Mouse (Mus musculus) megakaryocyte, embryonic 14.5 days (primary cell): ENCODE data around the gene Klk11.

Source experiments
- FLI1 ChIP-seq: IDR thresholded peaks from 2 replicates; pipeline ENCODE4 v1.6.1; 2012; ENCODE audit warnings: low read length, inconsistent platforms, mixed read lengths
- GATA1 ChIP-seq: IDR thresholded peaks from 3 replicates; pipeline ENCODE4 v1.6.1; 2012; ENCODE audit warnings: mixed read lengths, low read length, inconsistent platforms, borderline replicate concordance

- no peak for TF ChIP-seq GATA1
- TF ChIP-seq FLI1, result no peak
These were observed 3.0 kb downstream of the Klk11 start for GRCm38 (mm10) chr7:43777423-43777822.
